In the genomic region with DNA sequence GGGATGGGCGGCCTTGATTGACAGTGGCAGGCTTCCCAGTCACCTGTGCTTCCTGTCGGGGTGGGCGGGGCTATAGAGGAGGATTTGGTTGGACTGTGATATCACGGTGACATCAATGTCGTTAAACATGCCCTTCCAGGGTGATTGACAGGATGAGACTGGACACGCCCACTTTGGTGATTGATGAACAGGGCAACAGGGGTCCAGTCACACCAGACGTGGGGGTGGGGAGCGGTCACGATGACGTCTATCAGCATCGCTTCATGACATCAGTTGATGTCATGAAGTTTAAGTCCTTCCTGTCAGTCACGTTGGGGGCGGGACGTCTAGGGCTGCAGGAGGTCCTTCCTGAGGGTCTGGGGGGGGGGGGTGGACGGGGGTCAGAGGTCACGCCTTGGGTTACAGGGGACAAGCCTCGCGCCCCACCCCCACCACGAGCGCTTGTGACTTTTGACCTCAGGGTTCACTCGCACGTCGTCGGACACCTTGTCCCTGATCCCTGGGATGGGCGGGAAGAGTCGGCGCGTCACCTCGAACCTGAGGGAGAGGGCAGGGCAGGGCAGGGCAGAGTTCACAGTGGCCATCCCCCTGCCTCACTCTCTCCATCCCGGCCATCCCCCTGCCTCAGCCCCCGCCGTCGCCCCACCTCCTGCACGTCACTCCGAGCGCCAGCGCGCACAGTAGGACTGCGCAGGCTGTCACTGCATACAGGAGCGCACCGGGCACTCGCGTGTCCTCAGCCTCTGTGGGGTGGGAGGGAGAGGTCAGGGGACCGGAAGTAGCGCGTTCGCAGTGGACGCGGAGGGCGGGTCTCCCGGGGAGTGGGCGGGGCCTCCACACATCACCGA, we compare ENCODE assay signal across 8 mouse cellular contexts. TPM values are rescaled to one million over a fixed set of nuclear protein-coding genes. Genes with fewer than 3 reads are reported as not detected.
DNase-seq lines count a peak whose midpoint lies in the region; ATAC-seq and TF ChIP-seq lines count a peak whose summit lies in the region.

No protein-coding gene starts in this region.

- H3K4me1 ChIP-seq in heart, embryonic 12.5 days (replicated peaks) = no peaks in the 10 kb centered on the region
- H3K4me1 ChIP-seq in ES-E14 (ENCODE audit: control insufficient read depth in 2 of 2, insufficient read depth in 2 of 2, low read length in 2 of 2, poor library complexity in 1 of 2) = peaks cover 0 to 5% of the 10 kb centered on the region in 2 experiments; a peak in 1 of 4 replicates
- H3K4me1 ChIP-seq in hindbrain, embryonic 12.5 days = peaks cover 4% of the 10 kb centered on the region
- H3K4me1 ChIP-seq in limb, embryonic 12.5 days (replicated peaks) = 0 out of 2 replicates have a peak, but pooled peaks cover 3% of the 10 kb centered on the region
- 0 out of 2 replicates have a peak, but pooled peaks cover 5% of the 10 kb centered on the region for H3K4me1 ChIP-seq in neural tube, embryonic 15.5 days

- no peak overlapping the region for H3K27ac ChIP-seq in heart, embryonic 12.5 days (ENCODE audit: poor library complexity, severe bottlenecking)
- peak overlapping the region; percentile 92 for H3K27ac ChIP-seq in ES-E14 (ENCODE audit: insufficient read depth, low read depth, low read length, poor library complexity, severe bottlenecking)
- no peak overlapping the region for H3K27ac ChIP-seq in hindbrain, embryonic 12.5 days
- no peak overlapping the region for H3K27ac ChIP-seq in limb, embryonic 12.5 days
- peak overlapping the region; percentile 98 for H3K27ac ChIP-seq in neural tube, embryonic 15.5 days (replicated peaks)

- peak; percentile 10 for ATAC-seq in heart, embryonic 12.5 days (ENCODE audit: insufficient number of reproducible peaks, low FRiP score)
- peak; percentile 33 for ATAC-seq in hindbrain, embryonic 12.5 days (ENCODE audit: low FRiP score)
- ATAC-seq in limb, embryonic 12.5 days (ENCODE audit: insufficient number of reproducible peaks, insufficient read depth, low FRiP score, low TSS enrichment, low read depth) = peak; percentile 5; the same call in 1 of the 2 replicates
- peak; percentile 19 for ATAC-seq in neural tube, embryonic 15.5 days (ENCODE audit: low FRiP score)

- no peak for DNase-seq in heart, adult 8-10 months (ENCODE audit: low spot score)
- no peak for DNase-seq in ES-E14 (ENCODE audit: low read depth, low spot score)
- DNase-seq in cerebellum, postnatal 36 days = peak; percentile 9 to 12
- DNase-seq in yolk sac, embryonic 10.5 days (ENCODE audit: low spot score) = no peak

- peak overlapping the region; percentile 71 for H3K4me2 ChIP-seq in heart, embryonic 12.5 days
- peak overlapping the region; percentile 59 for H3K4me2 ChIP-seq in hindbrain, embryonic 12.5 days (replicated peaks)
- H3K4me2 ChIP-seq in limb, embryonic 12.5 days = peak overlapping the region; percentile 61
- H3K4me2 ChIP-seq in neural tube, embryonic 15.5 days = peak overlapping the region; percentile 77

- no peaks in the 10 kb centered on the region for H3K27me3 ChIP-seq in heart, embryonic 12.5 days (replicated peaks)
- peaks cover 5% of the 10 kb centered on the region for H3K27me3 ChIP-seq in hindbrain, embryonic 12.5 days
- H3K27me3 ChIP-seq in limb, embryonic 12.5 days = no peaks in the 10 kb centered on the region
- H3K27me3 ChIP-seq in neural tube, embryonic 15.5 days (replicated peaks) = no peaks in the 10 kb centered on the region; the same call in 1 of the 2 replicates

- peaks cover 11% of the 10 kb centered on the region for H3K9me3 ChIP-seq in heart, embryonic 12.5 days (replicated peaks)
- no peaks in the 10 kb centered on the region for H3K9me3 ChIP-seq in ES-E14 (ENCODE audit: control insufficient read depth, insufficient read depth, low read depth, low read length)
- peaks cover 11% of the 10 kb centered on the region; the same call in 1 of the 2 replicates for H3K9me3 ChIP-seq in hindbrain, embryonic 12.5 days (replicated peaks)
- H3K9me3 ChIP-seq in limb, embryonic 12.5 days = peaks cover 19% of the 10 kb centered on the region; the same call in 1 of the 2 replicates
- H3K9me3 ChIP-seq in neural tube, embryonic 15.5 days (replicated peaks) = no peaks in the 10 kb centered on the region

- H3K4me3 ChIP-seq in heart, embryonic 12.5 days = peak overlapping the region; percentile 60
- peak overlapping the region; percentile 71 to 76 for H3K4me3 ChIP-seq in ES-E14 (ENCODE audit: insufficient read depth in 1 of 2, low read depth in 1 of 2, low read length in 2 of 2, poor library complexity in 1 of 2, severe bottlenecking in 1 of 2)
- peak overlapping the region; percentile 64 for H3K4me3 ChIP-seq in hindbrain, embryonic 12.5 days
- peak overlapping the region; percentile 59 for H3K4me3 ChIP-seq in limb, embryonic 12.5 days (replicated peaks)
- peak overlapping the region; percentile 65 for H3K4me3 ChIP-seq in neural tube, embryonic 15.5 days (replicated peaks)

- WGBS in heart, embryonic 12.5 days = 36% methylated on average over 49 of the region's 53 CpGs
- 33% methylated on average over 51 of the region's 53 CpGs for WGBS in hindbrain, embryonic 12.5 days
- 27% methylated on average over 53 of the region's 53 CpGs for WGBS in limb, embryonic 12.5 days
- 29% methylated on average over 52 of the region's 53 CpGs for WGBS in neural tube, embryonic 15.5 days

- H3K9ac ChIP-seq in heart, embryonic 12.5 days = no peak overlapping the region
- H3K9ac ChIP-seq in ES-E14 (ENCODE audit: insufficient read depth, low read depth, low read length, poor library complexity, severe bottlenecking) = peak overlapping the region; percentile 24; the same call in 1 of the 2 replicates
- 0 out of 2 replicates have a peak overlapping the region, but pooled peaks have one; percentile 32 for H3K9ac ChIP-seq in hindbrain, embryonic 12.5 days
- no peak overlapping the region; the same call in 1 of the 2 replicates for H3K9ac ChIP-seq in limb, embryonic 12.5 days (replicated peaks)
- peak overlapping the region; percentile 42 for H3K9ac ChIP-seq in neural tube, embryonic 15.5 days (replicated peaks)

- in situ Hi-C loops in ES-E14 (cut with MboI; ENCODE audit: low sequenced_read_pairs in 2 of 2, unreplicated experiment in 2 of 2) = no loop called here

- 0 out of 2 replicates have a peak, but pooled peaks cover 8% of the 10 kb centered on the region for H3K36me3 ChIP-seq in heart, embryonic 12.5 days
- H3K36me3 ChIP-seq in ES-E14 (ENCODE audit: control insufficient read depth, insufficient read depth, low read length, poor library complexity, severe bottlenecking) = peaks cover 7% of the 10 kb centered on the region; the same call in 1 of the 2 replicates
- no peaks in the 10 kb centered on the region for H3K36me3 ChIP-seq in hindbrain, embryonic 12.5 days
- H3K36me3 ChIP-seq in limb, embryonic 12.5 days = no peaks in the 10 kb centered on the region
- no peaks in the 10 kb centered on the region for H3K36me3 ChIP-seq in neural tube, embryonic 15.5 days

TF ChIP-seq in ES-E14, 5 proteins besides CTCF, POLR2A, EP300 and RAD21:
- TF ChIP-seq HCFC1 (IDR thresholded peaks at IDR 0.05; ENCODE audit: borderline replicate concordance, insufficient read depth, low read length) = no peak
- 0 out of 2 replicates have a peak, but pooled peaks have one; percentile 14 for TF ChIP-seq CHD2 (IDR thresholded peaks at IDR 0.05; ENCODE audit: low read depth, low read length)

RNA-seq across cellular contexts. Expression of a gene that starts 3.3 kb away (rescaled TPM):
- 35.7 and 39.5 TPM in 2 replicates for polyA plus RNA-seq in heart, embryonic 12.5 days (2016; fragmentation: Nextera tagmentation; extraction: Ambion mirVana)
- total RNA-seq in heart, adult 8-10 months (2022) = 10 to 100 TPM in 1 of 4 experiments, 1 to 10 TPM in 3; 3.8 to 11.6 (median 6.2) TPM
- total RNA-seq in ES-E14 (2012; rRNA removed) = 17.3 and 32.8 TPM in 2 replicates
- 39.4 and 41.6 TPM in 2 replicates for polyA plus RNA-seq in hindbrain, embryonic 12.5 days (2016; fragmentation: Nextera tagmentation; extraction: Ambion mirVana)
- 22.8 and 29.5 TPM in 2 replicates for polyA plus RNA-seq in limb, embryonic 12.5 days (2016; fragmentation: Nextera tagmentation; extraction: Ambion mirVana)
- 83.0 and 85.3 TPM in 2 replicates for polyA plus RNA-seq in neural tube, embryonic 15.5 days (2015; fragmentation: Nextera tagmentation; extraction: Ambion mirVana)

RNA-seq across cellular contexts. Expression of a gene that starts 41.2 kb away (rescaled TPM):
- polyA plus RNA-seq in heart, embryonic 12.5 days (2016; fragmentation: Nextera tagmentation; extraction: Ambion mirVana) = not detected in 2 replicates
- total RNA-seq in heart, adult 8-10 months (2022) = not detected
- not detected in 2 replicates for total RNA-seq in ES-E14 (2012; rRNA removed)
- polyA plus RNA-seq in hindbrain, embryonic 12.5 days (2016; fragmentation: Nextera tagmentation; extraction: Ambion mirVana) = not detected in 2 replicates
- polyA plus RNA-seq in limb, embryonic 12.5 days (2016; fragmentation: Nextera tagmentation; extraction: Ambion mirVana) = not detected in 2 replicates
- not detected in 2 replicates for polyA plus RNA-seq in neural tube, embryonic 15.5 days (2015; fragmentation: Nextera tagmentation; extraction: Ambion mirVana)

RNA-seq across cellular contexts. Expression of a gene that starts 48.8 kb away (rescaled TPM):
- 0.11 and 0.21 TPM in 2 replicates for polyA plus RNA-seq in heart, embryonic 12.5 days (2016; fragmentation: Nextera tagmentation; extraction: Ambion mirVana)
- total RNA-seq in heart, adult 8-10 months (2022) = not detected
- total RNA-seq in ES-E14 (2012; rRNA removed) = 0.58 and 0.71 TPM in 2 replicates
- not detected in 2 replicates for polyA plus RNA-seq in hindbrain, embryonic 12.5 days (2016; fragmentation: Nextera tagmentation; extraction: Ambion mirVana)
- 0.19 and 0.23 TPM in 2 replicates for polyA plus RNA-seq in limb, embryonic 12.5 days (2016; fragmentation: Nextera tagmentation; extraction: Ambion mirVana)
- 0.24 and 0.29 TPM in 2 replicates for polyA plus RNA-seq in neural tube, embryonic 15.5 days (2015; fragmentation: Nextera tagmentation; extraction: Ambion mirVana)

Comparison
In these comparisons a context has a peak if more than half of its experiments do, and no peak if none do; other contexts are left out.
1. H3K27ac ChIP-seq: peak in ES-E14 (single experiment) and neural tube, embryonic 15.5 days (single experiment); none in heart, embryonic 12.5 days (single experiment), hindbrain, embryonic 12.5 days (single experiment) and limb, embryonic 12.5 days (single experiment).
2. H3K9ac ChIP-seq: peak in ES-E14 (single experiment), hindbrain, embryonic 12.5 days (single experiment) and neural tube, embryonic 15.5 days (single experiment); none in heart, embryonic 12.5 days (single experiment) and limb, embryonic 12.5 days (single experiment).
3. DNase-seq: peak in cerebellum, postnatal 36 days (2 of 2); none in heart, adult 8-10 months (single experiment), ES-E14 (single experiment) and yolk sac, embryonic 10.5 days (single experiment).
4. Peak in every context shown above with its lines, with median percentiles within 50 percentile points of each other: ATAC-seq, H3K4me2 ChIP-seq and H3K4me3 ChIP-seq.